Mouse (Mus musculus) stomach, embryonic 14.5 days (tissue): ENCODE measurements at regions not wholly inside any gene's neighbourhood (a gene's known extent, or its start where the extent isn't known, plus 50 kb on each side); places are given as distances from the start of the nearest gene placed in this dataset.

ENCODE experiments used
- ATAC-seq: fragments of 200-750 bp; cut with Nextera tagmentation; 2 replicates; pipeline ENCODE4 v1.8.0; 2017; ENCODE audit warnings: low read depth, moderate TSS enrichment; ENCODE audit not compliant: insufficient number of reproducible peaks, insufficient read depth, low FRiP score
- H3K27ac ChIP-seq: fragments of 300-500 bp; sonication (generic); 2 replicates; pipeline ENCODE4 v1.5.1; 2014; ENCODE audit warnings: mild to moderate bottlenecking, low read length, moderate library complexity, mixed read lengths
- H3K27me3 ChIP-seq: fragments of 300-500 bp; sonication (generic); 2 replicates; pipeline ENCODE4 v1.6.1; 2014; ENCODE audit warnings: low read length, control low read depth, mixed read lengths; ENCODE audit not compliant: control insufficient read depth, insufficient read depth
- H3K36me3 ChIP-seq: fragments of 300-500 bp; sonication (generic); 2 replicates; pipeline ENCODE4 v1.6.1; 2014; ENCODE audit warnings: mild to moderate bottlenecking, control low read depth, low read length, moderate library complexity, mixed read lengths; ENCODE audit not compliant: control insufficient read depth, insufficient read depth
- H3K4me1 ChIP-seq: fragments of 300-500 bp; sonication (generic); 2 replicates; pipeline ENCODE4 v1.6.1; 2014; ENCODE audit warnings: low read length, control low read depth, mixed read lengths; ENCODE audit not compliant: control insufficient read depth, insufficient read depth
- H3K4me2 ChIP-seq: fragments of 300-500 bp; sonication (generic); replicated peaks from 2 replicates; pipeline ENCODE4 v1.6.1; 2014; ENCODE audit warnings: low read depth, low read length, control low read depth
- H3K4me3 ChIP-seq: fragments of 300-500 bp; sonication (generic); 2 replicates; pipeline ENCODE4 v1.5.1; 2014; ENCODE audit warnings: low read depth, low read length, control low read depth
- H3K9ac ChIP-seq: fragments of 300-500 bp; sonication (generic); replicated peaks from 2 replicates; pipeline ENCODE4 v1.6.1; 2014; ENCODE audit warnings: low read depth, mild to moderate bottlenecking, control low read depth, low read length, moderate library complexity, mixed read lengths
- H3K9me3 ChIP-seq: fragments of 300-500 bp; sonication (generic); 2 replicates; pipeline ENCODE4 v1.6.1; 2016; ENCODE audit warnings: low read depth, low read length, control low read depth; ENCODE audit not compliant: control insufficient read depth
- WGBS: fragments of 180-500 bp; shearing (Covaris S2); extraction: QIAGEN DNeasy Blood & Tissue Kit; methylation state at CpG from one replicate; pipeline ENCODE4 v1.1.7; 2014; 5-methylcytosine and 5-hydroxymethylcytosine counted together

GRCm38 (mm10) chr5:46968870-46969436, 1014.0 kb upstream of the Slit2 start:
- H3K27ac ChIP-seq, result no peak overlapping the region
- H3K9ac ChIP-seq, result no peak overlapping the region
- no peak for ATAC-seq
- no peaks in the 10 kb centered on the region for H3K4me1 ChIP-seq
- no peak overlapping the region for H3K4me3 ChIP-seq
- no peaks in the 10 kb centered on the region for H3K36me3 ChIP-seq
- 67% methylated on average over 5 of the region's 5 CpGs for WGBS
- no peaks in the 10 kb centered on the region; the same call in 1 of the 2 replicates for H3K9me3 ChIP-seq
- no peaks in the 10 kb centered on the region for H3K27me3 ChIP-seq
- no peak overlapping the region for H3K4me2 ChIP-seq

- Histone ChIP-seq H3K4me3 (no peak overlapping the region), H3K4me1 (no peaks in the 10 kb centered on the region), H3K9me3 (no peaks in the 10 kb centered on the region), H3K9ac (no peak overlapping the region), H3K4me2 (no peak overlapping the region), H3K36me3 (no peaks in the 10 kb centered on the region), H3K27me3 (no peaks in the 10 kb centered on the region), H3K27ac (no peak overlapping the region)
- 62% methylated on average over 2 of the region's 2 CpGs for WGBS
- ATAC-seq, result no peak
Measured at GRCm38 (mm10) chr5:46960749-46961148, 1022.2 kb upstream of the Slit2 start.

DNA sequence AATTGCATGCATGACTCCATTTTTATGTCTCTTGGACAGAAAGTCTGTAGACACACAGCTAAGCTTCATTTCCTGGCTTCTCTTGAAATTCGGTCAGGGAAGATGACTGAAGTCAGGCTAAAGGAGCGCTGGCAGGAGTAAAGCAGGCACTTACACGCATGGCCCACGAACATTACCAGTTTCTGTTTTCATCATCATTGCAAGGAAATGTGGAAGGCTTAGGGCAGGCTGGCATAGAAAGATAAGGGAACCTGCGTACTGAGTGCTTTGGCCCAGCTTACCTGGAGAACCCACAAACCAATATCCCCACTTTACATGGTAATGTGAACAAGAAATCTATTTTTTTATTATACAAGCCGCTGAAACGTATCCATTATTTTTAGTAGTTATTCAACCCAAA, 1056.6 kb upstream of the Slit2 start:
- Histone ChIP-seq H3K4me3 (no peak overlapping the region), H3K9ac (no peak overlapping the region), H3K27me3 (no peaks in the 10 kb centered on the region), H3K36me3 (no peaks in the 10 kb centered on the region), H3K4me2 (no peak overlapping the region), H3K4me1 (no peaks in the 10 kb centered on the region), H3K27ac (no peak overlapping the region), H3K9me3 (no peaks in the 10 kb centered on the region)
- WGBS, result 90% methylated on average over 7 of the region's 7 CpGs
- ATAC-seq, result no peak

- no peak for ATAC-seq
- WGBS, result 81% methylated on average over 2 of the region's 2 CpGs
- no peak overlapping the region for H3K9ac ChIP-seq
Measured at GRCm38 (mm10) chr5:46901909-46902308, 1044.5 kb upstream of the Lcorl start.

DNA sequence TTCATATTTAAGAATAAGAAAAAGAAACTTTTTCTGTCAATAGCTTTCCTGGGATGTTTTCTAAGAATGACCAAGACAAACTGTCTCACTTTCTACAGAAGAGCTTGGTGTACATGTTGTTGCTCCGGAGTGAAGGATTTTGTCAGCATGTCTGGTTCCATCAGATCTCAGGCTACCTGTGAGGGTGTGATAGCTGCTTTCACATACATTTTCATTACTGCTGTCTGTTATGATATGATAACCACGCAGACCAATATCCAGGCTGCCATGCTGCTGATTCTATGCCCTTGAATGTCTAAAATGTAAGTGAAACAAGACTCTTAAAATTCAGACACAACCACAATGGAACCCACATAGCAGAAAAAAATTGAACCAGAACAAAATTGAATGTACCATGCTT, 1036.6 kb upstream of the Lcorl start:
- Histone ChIP-seq H3K27ac (no peak overlapping the region), H3K9ac (no peak overlapping the region), H3K36me3 (no peaks in the 10 kb centered on the region), H3K4me3 (no peak overlapping the region), H3K27me3 (no peaks in the 10 kb centered on the region), H3K4me2 (no peak overlapping the region), H3K9me3 (no peaks in the 10 kb centered on the region), H3K4me1 (no peaks in the 10 kb centered on the region)
- WGBS, result 80% methylated on average over 2 of the region's 2 CpGs
- ATAC-seq, result no peak

More at GRCm38 (mm10) chr5:46901909-46902308, 1044.5 kb upstream of the Lcorl start:
- Histone ChIP-seq H3K4me2 (no peak overlapping the region), H3K4me3 (no peak overlapping the region), H3K4me1 (no peaks in the 10 kb centered on the region), H3K9me3 (no peaks in the 10 kb centered on the region), H3K27ac (no peak overlapping the region), H3K27me3 (no peaks in the 10 kb centered on the region), H3K36me3 (no peaks in the 10 kb centered on the region)

DNA sequence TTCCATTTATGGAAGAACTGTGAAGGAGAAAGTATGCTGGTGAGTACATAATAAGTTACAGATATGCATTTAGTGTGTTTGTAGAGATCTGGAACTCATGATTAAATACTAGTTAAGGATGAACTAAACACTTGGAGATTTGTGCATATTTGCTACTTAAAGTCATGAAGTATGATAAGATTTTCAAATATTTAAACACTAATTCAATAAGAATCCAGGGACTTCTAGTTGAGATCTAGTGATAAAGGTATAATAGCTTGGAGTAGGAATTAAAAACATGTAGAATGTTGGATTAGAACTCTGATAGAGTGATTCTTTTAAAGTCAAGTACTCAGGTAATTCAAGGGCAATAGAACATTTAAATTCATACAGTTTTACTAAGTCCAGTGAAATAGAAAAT, 1026.5 kb upstream of the Lcorl start:
- no peak overlapping the region for H3K27ac ChIP-seq
- no peak overlapping the region for H3K9ac ChIP-seq
- H3K27me3 ChIP-seq, result no peaks in the 10 kb centered on the region
- no peak overlapping the region for H3K4me3 ChIP-seq
- no peak for ATAC-seq
- no peaks in the 10 kb centered on the region for H3K9me3 ChIP-seq
- no peaks in the 10 kb centered on the region for H3K36me3 ChIP-seq
- H3K4me1 ChIP-seq, result no peaks in the 10 kb centered on the region
- no peak overlapping the region for H3K4me2 ChIP-seq

DNA sequence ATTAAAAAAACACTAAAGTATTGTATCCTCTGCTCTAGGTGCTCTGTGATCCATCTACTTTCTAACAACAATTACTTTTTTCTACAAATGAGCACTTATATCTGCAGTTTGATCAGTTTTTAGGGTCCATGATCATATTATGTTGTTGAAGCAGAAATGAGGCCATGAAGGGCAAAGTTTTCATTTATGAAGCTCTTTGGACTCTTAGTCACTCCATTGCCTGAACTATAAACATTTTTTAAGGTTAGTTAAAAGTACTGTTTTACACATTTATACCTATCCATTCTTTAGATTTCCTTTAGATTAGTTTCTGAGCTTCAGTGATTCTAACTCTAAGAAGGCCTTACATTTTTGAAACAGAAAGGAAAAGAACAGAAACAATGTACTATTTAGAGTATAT, 999.4 kb upstream of the Lcorl start:
- Histone ChIP-seq H3K4me1 (no peaks in the 10 kb centered on the region), H3K36me3 (no peaks in the 10 kb centered on the region), H3K4me3 (no peak overlapping the region), H3K4me2 (no peak overlapping the region), H3K27ac (no peak overlapping the region), H3K27me3 (no peaks in the 10 kb centered on the region), H3K9ac (no peak overlapping the region), H3K9me3 (no peaks in the 10 kb centered on the region)
- no peak for ATAC-seq

DNA sequence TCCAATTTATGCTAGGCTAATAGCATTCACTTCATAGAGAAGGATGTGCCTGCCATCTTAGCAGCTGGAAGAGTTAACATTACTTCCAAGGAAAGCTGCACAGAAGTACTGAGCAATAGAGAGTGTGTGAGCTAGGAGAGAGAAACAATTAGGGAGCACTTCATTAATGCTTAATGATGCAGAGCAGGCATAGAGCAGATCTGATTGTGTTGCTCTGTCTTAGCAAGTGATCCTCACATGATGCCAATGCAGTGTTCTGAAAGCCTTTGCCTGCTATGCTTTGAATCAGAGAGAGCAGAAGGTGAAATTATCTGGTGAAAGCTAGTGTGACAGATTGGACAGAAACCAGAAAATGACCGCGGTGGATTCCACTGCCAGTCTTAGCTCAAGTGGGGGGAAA, 987.8 kb upstream of the Lcorl start:
- Histone ChIP-seq H3K36me3 (no peaks in the 10 kb centered on the region), H3K27me3 (no peaks in the 10 kb centered on the region), H3K9me3 (no peaks in the 10 kb centered on the region), H3K4me1 (no peaks in the 10 kb centered on the region), H3K4me2 (no peak overlapping the region), H3K27ac (no peak overlapping the region), H3K4me3 (no peak overlapping the region), H3K9ac (no peak overlapping the region)
- ATAC-seq, result no peak
- WGBS, result 73% methylated on average over 2 of the region's 2 CpGs

DNA sequence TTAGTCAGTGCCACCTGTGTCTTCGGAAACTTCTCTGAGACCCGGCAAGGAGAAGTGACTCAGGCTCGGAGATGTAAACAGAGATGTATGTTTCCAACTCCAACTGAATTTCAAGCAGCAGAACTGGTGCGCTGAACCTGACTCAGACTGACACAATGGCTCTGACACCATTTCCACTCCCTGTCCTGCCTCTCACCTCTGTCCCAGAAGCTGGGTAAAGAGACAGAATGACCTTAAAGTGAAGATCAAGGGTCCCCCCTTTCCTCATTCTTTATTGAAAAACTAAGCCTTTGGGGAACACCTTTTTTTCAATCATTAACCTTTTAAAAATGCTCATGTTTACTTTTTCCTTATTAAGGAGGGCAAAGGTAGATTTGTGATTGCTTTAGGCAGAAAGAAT, 979.4 kb upstream of the Lcorl start:
- Histone ChIP-seq H3K27me3 (no peaks in the 10 kb centered on the region), H3K9me3 (no peaks in the 10 kb centered on the region), H3K36me3 (no peaks in the 10 kb centered on the region), H3K27ac (no peak overlapping the region), H3K4me2 (no peak overlapping the region), H3K4me1 (no peaks in the 10 kb centered on the region), H3K9ac (no peak overlapping the region), H3K4me3 (no peak overlapping the region)
- 59% methylated on average over 4 of the region's 4 CpGs for WGBS
- ATAC-seq, result peak; percentile 84
